Mouse (Mus musculus): ENCODE measurements around the gene Mcm9.
"Not testable (repeated sequence)": the region's sequence is repeated elsewhere in the genome, so short reads cannot be mapped to it uniquely, and the experiment has no call there.

The Mcm9 gene

DNA sequence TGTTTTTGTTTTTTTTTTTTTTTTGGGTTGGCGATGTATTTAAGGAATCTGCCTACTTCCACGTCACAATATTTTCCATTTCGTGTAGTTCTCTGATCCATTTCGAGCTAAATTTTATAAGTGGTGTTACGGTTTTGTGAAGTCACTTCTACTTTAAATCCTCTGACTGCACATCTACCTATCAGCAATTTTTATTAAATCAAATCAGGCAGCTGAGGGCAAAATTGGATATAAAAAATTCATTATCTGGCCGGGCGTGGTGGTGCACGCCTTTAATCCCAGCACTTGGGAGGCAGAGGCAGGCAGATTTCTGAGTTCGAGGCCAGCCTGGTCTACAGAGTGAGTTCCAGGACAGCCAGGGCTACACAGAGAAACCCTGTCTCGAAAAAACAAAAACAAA lies at the start of gene Mcm9:
TSS of gene Mcm9 (minus strand) at position 101 of the 400 bp plus-strand sequence.
- not testable (repeated sequence) for DNase-seq

DNA sequence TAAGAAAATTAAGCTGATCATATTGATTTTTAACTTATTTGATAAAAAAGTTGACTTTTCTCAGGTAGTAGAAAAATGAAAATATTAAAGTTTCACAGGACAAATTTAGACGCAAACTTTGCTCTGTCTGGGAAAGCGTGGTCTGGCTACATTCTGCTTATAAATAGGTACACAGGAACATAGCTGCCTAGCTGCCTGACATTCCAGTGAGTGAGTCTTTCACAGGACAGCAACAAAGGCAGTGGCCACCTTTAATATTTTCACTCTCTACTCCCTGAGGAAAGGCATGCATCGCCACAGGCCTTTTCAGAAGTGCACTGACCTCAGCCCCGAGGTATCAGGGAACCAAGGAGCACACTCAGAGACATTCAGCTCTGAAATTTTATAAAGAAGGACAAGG lies 31.5 kb upstream of the Mcm9 start:
- no peak for DNase-seq

DNA sequence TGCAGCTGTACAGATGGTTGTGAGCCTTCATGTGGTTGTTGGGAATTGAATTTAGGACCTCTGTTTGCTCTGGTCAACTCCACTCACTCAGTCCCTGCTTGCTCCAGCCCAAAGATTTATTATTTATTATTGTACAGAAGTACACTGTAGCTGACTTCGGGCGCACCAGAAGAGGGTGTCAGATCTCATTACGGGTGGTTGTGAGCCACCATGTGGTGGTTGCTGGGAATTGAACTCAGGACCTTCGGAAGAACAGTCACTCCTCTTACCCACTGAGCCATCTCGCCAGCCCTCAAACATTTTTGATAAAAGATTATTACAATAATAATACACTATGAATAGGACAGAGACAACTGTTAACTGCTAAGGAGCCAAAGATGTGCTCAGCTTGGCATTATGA lies 24.0 kb upstream of the Mcm9 start:
- DNase-seq = not testable (repeated sequence)

DNA sequence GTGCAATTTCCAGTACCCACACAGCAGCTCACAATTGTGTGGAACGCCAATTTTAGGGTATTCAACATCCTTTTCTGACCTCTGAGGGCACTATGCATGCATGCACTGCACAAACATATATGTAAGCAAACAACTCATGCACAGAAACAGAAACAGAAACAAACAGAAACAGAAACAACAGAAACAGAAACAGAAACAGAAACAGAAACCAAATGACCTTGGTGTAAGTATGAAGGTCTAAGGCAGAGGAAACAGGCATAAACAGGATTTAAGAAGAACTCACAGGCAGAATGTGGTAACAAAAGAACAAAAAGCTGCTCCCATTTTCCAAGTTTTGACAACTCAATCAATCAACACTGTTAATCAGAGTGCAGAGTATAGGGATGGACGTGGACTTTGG lies 20.4 kb upstream of the Mcm9 start:
- DNase-seq = no peak

DNA sequence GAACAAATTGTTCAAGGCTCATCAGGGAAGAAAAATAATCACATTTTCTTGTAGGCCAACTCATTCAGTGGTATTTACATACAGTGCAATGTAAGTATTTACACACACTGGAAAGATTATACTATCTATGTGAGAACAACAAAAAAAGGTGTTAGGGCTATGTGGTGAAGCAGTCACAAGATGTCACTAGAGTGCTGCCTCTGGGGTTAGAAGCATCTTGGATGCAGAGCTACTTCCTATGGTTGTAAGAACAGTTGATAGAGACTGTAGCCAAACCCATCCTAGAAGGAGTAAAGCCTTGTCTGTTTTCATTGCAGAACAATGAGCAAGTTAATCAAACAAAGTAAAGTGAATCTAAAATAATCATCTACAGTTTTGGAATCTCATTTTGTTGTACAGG lies 11.3 kb upstream of the Mcm9 start:
- DNase-seq = no peak

DNA sequence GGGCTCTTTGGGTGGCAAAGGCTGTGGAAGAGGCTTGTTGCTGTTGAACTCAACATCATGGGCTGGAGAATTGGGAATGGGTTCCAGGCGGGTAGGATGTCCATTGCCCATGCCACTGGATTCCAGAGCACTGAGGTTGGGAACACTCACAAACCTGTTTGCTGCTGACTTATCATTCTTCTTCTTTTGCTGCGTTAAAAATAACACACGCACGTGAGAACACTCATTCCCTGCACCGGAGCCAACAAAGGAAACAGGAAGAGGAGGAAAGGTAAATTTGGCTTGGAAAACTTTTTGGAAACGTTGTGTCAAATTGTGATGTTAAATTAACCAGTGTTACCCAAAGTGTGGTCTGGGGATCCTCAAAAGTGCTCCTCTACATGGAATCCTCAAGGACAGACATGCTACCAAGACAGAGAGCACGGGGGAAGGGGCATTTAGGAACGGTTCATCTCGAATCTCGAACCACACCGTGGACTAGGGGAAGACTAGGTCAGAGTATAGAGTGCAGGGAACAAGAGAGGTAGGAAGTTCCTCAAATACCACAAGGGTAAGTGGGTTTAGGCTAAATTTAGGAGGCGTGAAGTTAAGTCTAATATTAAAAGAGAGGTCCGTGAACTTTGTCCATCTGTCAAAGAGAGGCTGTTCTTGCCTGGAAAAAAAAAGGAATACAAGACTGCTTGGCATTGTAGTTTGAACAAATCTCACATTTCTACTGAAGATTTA lies 5.2 kb upstream of the Mcm9 start:
- DNase-seq = no peak

DNA sequence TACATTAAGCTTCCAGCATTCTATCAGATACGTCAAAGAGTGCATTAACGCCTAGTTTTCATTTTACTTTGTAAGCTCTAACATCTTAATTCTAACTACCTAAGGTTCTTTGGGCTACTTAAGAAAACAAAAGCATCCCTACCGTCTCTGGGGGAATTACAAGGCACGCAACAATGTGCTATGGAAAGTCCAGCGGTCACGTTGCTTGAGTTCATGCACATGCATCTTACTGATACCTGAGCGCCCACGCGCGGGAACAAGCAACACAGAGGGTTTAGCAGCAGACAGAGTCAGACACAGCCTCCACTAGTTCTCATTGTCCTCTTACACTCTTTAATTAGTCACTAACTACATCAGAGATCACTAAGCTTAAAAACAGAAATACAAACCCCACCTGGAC lies 3.9 kb upstream of the Mcm9 start:
- DNase-seq = no peak

DNA sequence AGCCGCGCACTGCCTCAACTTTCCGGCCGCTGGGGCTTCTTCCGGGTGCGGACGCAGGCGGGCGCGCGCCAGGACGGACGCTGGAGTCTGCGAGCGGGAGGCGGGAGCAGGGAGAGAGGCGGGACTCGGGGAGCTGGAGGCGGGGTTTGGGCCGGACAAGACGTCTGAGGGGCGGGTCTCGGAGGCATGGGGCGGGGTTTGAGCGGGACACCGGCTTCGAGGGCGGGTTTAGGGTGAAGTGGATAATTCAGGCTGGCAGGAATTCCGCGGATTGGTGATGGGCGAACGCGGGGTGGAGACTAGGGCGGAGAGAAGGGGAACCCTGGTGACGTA lies 355 bp downstream of the Mcm9 start:
- DNase-seq = peak; percentile 93

DNA sequence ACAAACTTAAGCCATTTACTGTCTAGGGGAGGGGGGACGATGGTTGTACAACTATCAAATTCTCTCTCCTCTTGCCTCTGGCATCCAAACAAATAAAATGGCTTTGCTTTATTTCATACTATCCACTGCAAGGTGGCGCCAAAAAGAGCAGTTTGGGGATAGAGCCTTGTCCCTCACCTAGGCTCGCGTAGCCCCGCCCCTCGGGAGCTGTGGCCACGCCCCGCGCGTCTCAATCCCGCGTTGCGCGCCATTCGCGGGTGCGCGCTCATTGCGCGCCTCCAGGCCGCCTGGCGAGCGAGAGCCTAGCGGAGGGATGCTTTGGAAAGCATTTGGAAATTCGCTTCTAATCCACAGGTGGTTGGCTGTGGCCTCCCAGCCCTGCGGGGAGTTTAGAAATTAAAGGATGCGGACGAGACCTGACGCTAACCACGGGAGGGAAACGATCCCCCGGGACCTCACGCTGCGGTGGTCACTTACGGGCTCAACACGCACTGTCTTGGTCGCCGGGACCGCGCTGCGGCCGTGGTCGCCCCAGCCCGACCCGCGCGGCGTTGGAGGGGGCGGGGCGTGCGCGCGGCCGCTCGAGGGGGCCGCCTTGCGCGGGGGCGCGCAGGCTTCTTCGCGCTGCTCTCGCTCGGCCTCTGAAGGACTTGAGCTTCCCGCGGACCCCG lies 857 bp downstream of the Mcm9 start:
- DNase-seq = peak; percentile 90

DNA sequence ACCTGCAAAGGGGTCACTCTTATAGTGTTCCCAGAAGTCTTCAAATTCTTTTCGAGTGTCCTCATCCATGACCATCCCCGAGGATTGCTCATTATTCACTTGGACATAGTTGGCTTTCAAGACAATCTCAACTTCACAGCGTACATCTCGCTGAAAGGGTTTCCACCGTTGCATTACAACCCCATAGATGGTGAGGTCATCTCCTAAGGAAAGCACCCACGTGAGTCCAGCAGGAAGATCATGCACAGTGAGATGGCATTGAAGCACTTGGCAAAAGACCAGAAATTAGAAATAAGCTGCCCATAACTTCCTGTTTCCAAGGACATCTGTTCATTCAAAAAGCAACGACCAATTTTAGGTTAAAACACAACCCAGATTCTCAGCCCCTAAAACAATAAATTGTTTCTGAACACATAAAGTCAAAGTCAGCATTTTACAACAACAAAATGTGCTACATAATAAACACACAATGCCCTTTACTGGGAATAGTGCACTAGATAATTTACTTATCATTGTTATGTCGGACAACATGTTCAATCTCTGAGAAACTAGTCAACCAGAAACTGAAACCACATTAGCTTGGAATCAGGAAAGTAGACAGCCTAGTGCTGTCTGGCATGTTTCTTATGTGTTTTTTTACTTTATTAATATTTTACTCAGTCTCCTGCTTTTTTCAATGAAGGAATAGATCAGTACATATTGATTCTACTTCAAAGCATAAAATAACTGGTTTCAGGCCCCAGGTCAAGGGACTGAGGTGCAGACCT lies 14.2 kb downstream of the Mcm9 start:
- DNase-seq = no peak

DNA sequence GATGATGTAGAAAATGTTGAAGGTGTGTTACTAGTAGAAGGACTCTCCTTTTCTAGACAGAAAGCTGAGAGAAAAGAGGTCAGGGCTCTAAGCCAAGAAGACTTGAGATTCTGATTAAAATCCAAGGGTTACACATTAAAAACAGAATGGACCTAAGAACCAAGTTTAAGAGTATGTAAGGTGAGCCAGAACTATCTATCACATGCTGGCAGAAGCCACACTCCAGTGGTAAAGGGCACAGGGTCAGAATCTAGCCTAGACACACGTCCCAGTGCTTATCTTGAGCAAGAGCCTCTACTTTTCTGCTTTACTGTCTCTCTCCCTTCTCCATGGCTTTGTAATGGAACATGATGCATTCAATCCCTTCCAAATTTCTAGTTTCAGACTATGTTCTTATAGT lies 16.3 kb downstream of the Mcm9 start:
- no peak for DNase-seq

DNA sequence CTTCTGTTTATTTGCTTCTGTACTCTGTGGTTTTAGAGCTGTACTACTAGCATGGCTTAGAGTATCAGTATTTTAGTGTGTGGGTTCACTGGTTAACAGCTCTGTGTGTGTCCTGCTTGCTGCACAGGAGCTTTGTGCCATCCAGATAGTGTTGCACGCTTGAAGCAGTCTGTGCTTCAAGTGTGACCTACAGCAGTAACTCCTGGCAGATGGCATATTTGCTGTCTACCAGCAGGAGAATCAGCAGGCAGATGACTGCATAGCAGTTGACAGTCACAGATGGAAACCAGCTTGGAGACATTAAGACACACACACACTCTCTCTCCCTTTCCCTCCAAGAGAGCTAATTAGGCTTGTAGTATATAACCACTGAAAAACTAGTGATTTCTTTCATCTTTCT lies 18.1 kb downstream of the Mcm9 start:
- no peak for DNase-seq

DNA sequence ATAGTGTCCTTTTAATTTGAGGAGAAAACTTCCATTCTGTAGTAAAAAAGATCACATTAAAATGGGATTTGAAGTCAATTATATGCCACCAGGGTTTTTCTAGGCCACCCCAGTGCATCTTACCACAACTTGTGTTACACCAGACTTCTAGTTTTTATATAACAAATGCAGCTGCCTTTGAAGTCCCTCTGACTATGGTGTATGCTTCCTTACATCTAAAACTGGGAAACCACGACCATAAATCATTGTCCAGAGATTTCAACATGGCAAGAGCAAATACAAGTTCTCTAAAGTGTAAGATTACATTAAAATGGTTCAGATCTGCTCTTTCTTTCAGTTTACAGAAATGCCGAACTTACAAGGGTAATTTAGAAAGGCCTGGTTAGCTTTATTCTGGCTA lies 22.0 kb downstream of the Mcm9 start:
- no peak for DNase-seq

DNA sequence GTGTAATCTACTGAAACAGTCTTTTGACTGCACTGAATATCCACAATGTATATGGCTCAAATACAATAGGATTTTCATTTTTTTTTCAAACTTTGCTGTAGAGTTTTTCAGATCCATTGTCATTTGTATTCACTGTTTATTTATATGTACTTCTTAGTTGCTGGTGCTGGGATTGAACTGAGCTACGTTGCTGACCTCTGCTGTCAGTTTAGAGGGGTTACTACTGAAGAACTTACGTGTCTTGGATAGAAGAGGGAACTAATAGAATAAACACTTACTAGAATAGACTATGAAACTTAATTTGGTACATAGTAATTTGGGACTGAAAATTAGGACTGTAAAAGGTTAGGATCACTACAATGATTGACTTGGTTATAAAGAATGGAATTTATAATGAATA lies 24.9 kb downstream of the Mcm9 start:
- no peak for DNase-seq

DNA sequence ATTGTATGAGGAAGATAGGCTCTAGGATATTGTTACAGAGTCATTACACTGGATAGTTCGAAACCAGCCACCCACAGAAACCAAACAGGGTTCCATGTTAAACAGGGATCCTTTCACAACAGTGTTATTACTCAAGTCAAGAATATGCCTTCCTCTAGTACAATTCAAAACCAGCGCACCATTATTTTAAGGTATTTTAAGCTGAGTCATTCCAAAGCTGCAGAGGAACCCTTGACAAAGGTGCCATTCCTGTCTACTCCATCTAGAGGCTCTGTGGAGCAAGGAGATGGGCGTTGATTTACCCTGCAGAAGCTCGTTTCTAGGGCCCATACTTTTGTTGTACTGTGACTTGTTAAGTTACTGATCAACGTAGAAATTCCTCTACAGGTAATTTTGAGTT lies 31.4 kb downstream of the Mcm9 start:
- DNase-seq = no peak

DNA sequence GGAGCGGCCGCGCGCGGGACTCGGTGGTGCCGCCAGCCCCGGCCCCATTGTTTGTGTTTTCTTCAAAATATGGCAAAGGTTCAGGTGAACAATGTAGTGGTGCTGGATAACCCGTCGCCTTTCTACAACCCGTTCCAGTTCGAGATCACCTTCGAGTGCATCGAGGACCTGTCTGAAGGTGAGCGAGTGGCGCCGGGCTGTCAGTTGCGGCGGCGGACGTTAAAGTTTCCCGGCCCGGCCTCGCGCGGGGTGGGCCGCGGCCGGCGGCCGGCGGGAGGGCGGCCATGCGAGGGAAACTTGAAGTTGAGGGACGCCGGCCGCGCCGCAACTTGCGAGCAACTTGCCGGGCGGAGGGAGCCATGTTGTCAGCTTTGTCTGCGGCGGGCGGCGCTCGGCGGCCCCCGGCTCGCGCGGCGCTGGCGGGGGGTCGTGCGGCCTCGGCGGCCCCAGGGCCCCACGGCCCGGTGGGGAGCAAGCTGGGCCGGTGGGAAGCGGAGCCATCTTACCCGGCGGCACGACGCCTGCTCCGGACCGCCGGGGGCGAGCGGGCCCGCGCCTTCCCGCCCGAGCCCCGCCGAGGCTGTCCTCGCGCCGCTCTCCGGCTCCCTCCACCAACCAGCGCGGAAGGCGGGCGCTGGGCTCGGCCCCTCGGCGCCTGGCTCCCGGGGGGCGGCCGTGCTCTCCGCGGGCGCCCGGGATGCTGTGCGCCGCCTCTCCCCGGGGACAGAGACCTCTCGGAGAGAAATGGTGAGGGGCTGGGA lies 32.9 kb downstream of the Mcm9 start:
- DNase-seq = peak; percentile 73

DNA sequence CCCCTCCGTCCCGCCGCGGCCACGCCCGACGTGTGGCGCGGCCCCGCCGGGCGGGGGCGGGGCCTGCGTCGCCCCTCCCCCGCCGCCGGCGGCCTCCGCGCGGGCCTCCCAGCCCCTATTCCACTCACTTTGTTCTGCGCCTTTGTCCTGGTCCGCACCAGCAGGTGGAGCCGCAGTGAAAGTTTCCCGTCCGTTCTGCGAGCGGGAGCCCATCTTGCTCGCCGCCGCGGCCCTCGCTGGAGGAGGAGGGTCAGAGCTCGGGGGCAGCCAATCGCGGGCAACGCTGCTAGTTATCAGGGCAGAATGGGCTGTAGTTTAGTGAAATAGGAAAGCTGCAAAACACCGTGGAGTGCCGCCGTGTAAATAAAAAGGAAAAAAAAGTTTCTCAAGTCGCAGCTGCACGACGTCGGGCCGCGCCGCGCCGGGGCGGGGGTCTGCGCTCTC lies 33.5 kb downstream of the Mcm9 start, which contains the start of gene Asf1a:
TSS of gene Asf1a (plus strand) at position 81 of the 444 bp plus-strand sequence.
- DNase-seq = peak; percentile 97

DNA sequence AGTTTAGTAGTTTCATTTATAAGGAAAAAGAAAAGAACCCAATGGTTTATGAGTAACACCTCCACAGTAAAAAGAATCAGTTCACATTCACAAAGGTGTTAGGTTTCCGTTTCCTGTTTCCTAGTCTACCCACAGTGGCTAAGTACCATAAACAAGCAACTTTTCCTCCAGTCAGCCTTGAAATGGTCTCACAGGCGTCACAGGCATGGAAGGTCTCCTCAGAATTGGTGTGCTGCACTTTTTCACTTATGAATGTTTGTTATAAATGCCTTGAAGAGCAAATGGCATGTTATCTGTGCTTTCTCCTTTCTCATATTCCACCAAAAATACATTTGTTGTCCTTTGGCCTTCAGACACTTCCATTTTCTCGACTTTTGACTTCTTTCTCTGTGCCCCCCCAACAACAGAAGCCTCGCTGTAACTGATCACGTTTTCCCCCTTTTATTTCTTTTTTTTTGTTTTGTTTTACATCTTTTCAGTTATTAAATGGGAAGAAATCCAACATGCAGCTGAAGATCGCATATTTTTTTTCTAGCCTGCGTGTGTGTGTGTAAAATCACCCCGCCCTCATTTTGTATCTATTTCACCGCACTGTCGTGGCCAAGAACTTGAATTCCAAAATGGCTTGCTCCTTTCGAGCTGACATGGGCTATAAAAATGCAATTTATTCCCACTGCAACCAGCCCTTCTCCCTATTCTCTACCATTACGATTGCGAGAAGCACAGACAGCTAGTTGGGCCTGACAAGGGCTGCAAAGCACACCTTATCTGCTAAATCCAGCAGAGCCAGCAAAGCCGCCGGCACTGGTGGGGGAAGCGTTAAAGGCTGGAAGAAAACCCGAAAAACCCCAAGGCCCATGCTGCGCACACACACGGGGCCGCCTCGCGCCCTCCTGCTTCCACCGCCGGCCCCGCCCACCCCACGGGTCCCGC lies 34.2 kb downstream of the Mcm9 start:
- no peak for DNase-seq

DNA sequence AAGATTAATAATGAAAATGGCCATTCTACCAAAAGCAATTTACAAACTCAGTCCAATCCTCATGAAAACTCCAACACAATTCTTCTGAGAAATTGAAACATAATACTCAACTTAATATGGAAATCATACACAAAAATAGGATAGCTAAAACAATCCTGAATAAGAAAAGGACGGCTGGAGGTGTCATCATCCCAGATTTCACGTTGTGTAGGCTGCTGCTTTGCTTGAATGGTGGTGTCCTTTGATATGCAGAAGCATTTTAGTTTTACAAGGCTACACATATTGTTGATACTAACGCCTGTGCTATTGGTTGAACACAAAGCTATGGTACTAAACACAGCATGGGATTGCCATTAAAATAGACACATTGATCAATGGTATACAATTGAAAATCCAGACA lies 44.5 kb downstream of the Mcm9 start:
- no peak for DNase-seq

DNA sequence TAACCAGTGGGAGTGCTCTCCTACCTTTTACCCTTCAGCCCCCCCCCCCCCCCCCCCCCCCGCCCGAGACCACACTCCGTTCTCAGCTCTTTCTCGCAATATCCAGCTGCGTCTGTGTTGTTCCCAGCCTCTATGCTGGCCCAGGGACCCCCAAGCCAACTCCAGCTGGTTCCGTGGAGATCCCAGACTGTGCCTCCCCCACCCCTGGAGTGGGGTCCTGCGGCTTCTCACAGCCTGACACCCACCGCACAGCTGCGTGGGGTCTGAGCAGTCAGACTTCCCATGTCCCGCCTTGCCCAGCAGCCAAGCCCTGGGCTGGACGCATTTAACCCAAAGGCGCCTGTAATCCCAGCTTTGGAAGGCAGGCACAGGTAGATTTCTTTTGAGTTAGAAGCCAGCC lies 49.2 kb downstream of the Mcm9 start:
- DNase-seq = no peak

DNA sequence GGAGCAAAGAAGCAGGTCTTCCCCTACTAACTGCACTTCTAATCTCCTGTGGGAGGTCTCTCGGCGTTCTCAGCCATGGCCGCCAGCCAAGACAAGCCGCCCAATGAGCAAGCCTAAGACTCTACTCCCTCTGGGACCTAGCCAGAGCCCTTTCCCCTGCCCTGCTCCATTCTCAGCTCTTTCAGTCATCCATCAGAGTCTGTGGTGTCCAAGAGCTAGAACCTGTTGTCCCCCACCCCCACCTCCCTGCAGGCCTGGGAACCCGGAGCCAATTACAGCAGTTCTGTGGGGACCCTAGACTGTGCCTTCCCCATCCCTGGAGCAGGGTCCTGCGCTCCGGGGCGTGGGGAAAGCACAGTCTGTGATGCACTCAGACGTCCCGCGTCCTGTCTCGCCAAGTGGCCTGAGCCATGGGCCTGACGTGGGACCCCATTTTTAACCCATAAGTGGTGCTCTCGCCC lies 49.6 kb downstream of the Mcm9 start:
- DNase-seq = peak; percentile 46

DNA sequence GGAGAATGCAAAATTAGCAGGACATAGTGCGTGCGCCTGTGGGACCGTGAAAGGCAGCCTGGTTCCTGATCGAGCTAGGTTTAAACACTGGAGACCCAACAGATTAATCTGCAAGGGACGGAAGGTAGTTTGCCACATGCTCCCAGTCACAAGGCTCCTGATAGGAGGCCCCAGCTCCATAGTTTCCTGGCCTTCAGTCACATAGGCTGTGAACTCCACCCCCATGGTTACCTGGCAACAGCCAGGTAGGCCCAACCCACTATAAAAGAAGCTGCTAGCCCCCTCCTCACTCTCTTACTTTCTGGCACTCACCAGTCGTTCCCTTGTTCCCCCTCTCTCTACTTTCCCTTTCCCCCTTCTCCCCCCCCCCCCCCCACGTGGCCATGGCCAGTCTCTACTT lies 50.1 kb downstream of the Mcm9 start:
- no peak for DNase-seq

Data from right cerebral cortex, postnatal 25 days (tissue).